Mouse (Mus musculus): Measurements from ENCODE around the gene Eef1e1. TPM values are rescaled to one million over a fixed set of nuclear protein-coding genes. Genes with fewer than 3 reads are reported as not detected.
A peak's percentile ranks its signal among the peaks of the same experiment; 100 is the strongest.

Gene Eef1e1
- polyA plus RNA-seq, 1 experiment from 2014 or later = 16.1 TPM

DNA sequence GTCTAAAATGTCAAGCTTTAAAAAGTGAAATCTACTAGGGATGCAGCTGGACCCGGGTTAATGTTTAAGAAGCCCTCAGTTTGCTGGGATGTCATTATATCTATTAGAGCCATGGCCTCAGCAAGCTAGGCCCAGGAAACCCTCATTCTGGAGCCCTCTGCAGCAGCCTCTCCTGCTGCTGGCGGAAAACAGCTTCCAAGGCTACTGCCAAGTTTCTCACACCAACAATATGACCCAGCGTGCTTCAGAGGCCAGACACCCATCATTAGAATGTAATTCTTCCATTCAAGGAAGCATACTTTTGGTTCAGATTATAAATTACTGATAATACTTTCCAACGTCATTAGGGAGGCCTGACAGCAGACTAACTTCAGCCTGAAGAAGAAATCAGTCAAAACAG is 42.0 kb downstream of the Eef1e1 start:
- no peak overlapping the region for H3K4me2 ChIP-seq (replicated peaks; ENCODE audit: low read depth, low read length)
- TF ChIP-seq EP300 (IDR thresholded peaks at IDR 0.05) (no peak), CTCF (IDR thresholded peaks at IDR 0.05) (no peak)
- no peaks in the 10 kb centered on the region for H3K27me3 ChIP-seq (replicated peaks; ENCODE audit: insufficient read depth, low read length)
- H3K36me3 ChIP-seq (ENCODE audit: insufficient read depth, low read length) = no peaks in the 10 kb centered on the region
- ATAC-seq (peak; percentile 55; the same call in 1 of the 2 replicates), DNase-seq (ENCODE audit: low spot score) (peak; percentile 58)
- no peaks in the 10 kb centered on the region for H3K9me3 ChIP-seq (ENCODE audit: low read length)
- H3K9ac ChIP-seq (replicated peaks; ENCODE audit: low read depth) = no peak overlapping the region
- WGBS = 53% methylated on average over 4 of the region's 4 CpGs
- no peak overlapping the region for H3K27ac ChIP-seq (ENCODE audit: low read length)
- no peak overlapping the region for H3K4me3 ChIP-seq (ENCODE audit: low read depth, low read length)
- no peaks in the 10 kb centered on the region for H3K4me1 ChIP-seq (ENCODE audit: insufficient read depth, low read depth, low read length)

DNA sequence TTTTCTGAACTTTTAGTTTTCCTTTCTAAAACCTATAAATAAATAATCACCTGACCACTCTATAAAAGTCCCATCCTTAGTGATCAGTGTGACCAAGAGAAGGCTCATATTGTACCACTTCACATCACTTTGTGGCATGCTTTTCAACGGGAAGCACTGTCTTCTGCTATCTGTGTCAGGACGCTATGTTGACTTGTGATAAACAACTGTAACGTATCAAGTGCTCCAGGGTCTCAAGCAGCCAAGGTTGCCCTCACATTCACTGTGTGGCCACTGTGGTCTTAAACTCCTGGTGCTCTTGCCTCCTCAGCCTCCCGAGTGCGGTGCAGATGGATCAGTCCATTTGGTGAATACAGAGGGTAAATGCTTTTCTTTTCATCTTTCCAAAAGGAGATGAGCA is 43.2 kb downstream of the Eef1e1 start:
- DNase-seq (ENCODE audit: low spot score) (no peak), ATAC-seq (no peak)
- no peak for TF ChIP-seq EP300 (IDR thresholded peaks at IDR 0.05)
- no peak for TF ChIP-seq CTCF (IDR thresholded peaks at IDR 0.05)
- Histone ChIP-seq H3K9me3 (ENCODE audit: low read length) (no peaks in the 10 kb centered on the region), H3K36me3 (ENCODE audit: insufficient read depth, low read length) (no peaks in the 10 kb centered on the region), H3K4me2 (replicated peaks; ENCODE audit: low read depth, low read length) (no peak overlapping the region), H3K27me3 (replicated peaks; ENCODE audit: insufficient read depth, low read length) (no peaks in the 10 kb centered on the region), H3K4me3 (ENCODE audit: low read depth, low read length) (no peak overlapping the region), H3K4me1 (ENCODE audit: insufficient read depth, low read depth, low read length) (no peaks in the 10 kb centered on the region), H3K9ac (replicated peaks; ENCODE audit: low read depth) (no peak overlapping the region), H3K27ac (ENCODE audit: low read length) (no peak overlapping the region)
- 73% methylated on average over 5 of the region's 5 CpGs for WGBS

DNA sequence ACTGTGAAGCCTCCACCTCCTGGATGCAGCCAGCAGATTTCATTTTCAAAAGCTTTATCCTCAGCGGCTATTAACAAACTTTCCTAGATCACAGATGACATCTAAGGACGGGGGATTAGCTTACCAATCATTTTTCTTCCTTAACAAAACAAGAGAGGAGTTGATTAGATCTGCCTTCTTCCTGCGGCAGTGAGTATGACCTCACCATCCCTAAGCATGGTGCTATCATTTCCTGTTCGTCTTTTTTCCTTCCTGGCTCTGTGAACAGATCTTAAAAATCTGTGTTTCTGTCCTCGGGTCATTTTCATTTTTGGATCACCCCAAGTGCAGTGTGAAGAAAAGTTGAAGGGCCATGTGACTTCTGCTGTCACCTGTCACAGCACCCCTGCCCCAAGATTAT is 44.6 kb downstream of the Eef1e1 start:
- WGBS = 40% methylated on average over 5 of the region's 5 CpGs
- H3K36me3 ChIP-seq (ENCODE audit: insufficient read depth, low read length) = no peaks in the 10 kb centered on the region

DNA sequence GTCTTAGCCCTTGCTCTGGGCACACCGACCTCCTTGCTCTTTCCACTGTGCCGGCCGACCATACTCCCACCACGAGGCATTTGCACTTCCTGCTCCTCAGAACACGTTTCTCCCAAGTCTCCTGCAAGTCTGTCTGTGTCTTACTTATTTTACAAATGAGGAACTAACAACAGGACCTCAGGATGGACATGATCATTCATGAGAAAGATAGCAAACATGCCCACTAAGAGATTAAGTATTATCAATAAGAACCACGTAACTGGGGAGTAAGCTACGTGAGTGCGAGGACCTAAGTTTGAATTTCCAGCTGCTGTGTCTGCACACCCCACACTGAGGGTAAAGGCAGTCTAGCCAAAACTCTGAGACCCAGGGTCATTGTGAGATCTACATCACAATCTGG is 45.3 kb downstream of the Eef1e1 start:
- no peaks in the 10 kb centered on the region for H3K27me3 ChIP-seq (replicated peaks; ENCODE audit: insufficient read depth, low read length)
- TF ChIP-seq EP300 (IDR thresholded peaks at IDR 0.05) (no peak), CTCF (IDR thresholded peaks at IDR 0.05) (no peak)
- H3K4me3 ChIP-seq (ENCODE audit: low read depth, low read length) = no peak overlapping the region
- H3K36me3 ChIP-seq (ENCODE audit: insufficient read depth, low read length) = no peaks in the 10 kb centered on the region
- H3K9me3 ChIP-seq (ENCODE audit: low read length) = no peaks in the 10 kb centered on the region
- peak overlapping the region; percentile 30; the same call in 1 of the 2 replicates for H3K4me2 ChIP-seq (replicated peaks; ENCODE audit: low read depth, low read length)
- DNase-seq (ENCODE audit: low spot score) (no peak), ATAC-seq (no peak)
- no peaks in the 10 kb centered on the region for H3K4me1 ChIP-seq (ENCODE audit: insufficient read depth, low read depth, low read length)
- peak overlapping the region; percentile 66 for H3K27ac ChIP-seq (ENCODE audit: low read length)
- no peak overlapping the region for H3K9ac ChIP-seq (replicated peaks; ENCODE audit: low read depth)
- WGBS = 66% methylated on average over 8 of the region's 8 CpGs

More for the DNA sequence above, 44.6 kb downstream of the Eef1e1 start:
- TF ChIP-seq EP300 (IDR thresholded peaks at IDR 0.05) (peak; percentile 57; the same call in 1 of the 2 replicates), CTCF (IDR thresholded peaks at IDR 0.05) (no peak)
- no peak overlapping the region for H3K9ac ChIP-seq (replicated peaks; ENCODE audit: low read depth)
- H3K27me3 ChIP-seq (replicated peaks; ENCODE audit: insufficient read depth, low read length) = no peaks in the 10 kb centered on the region
- DNase-seq (ENCODE audit: low spot score) (peak; percentile 46), ATAC-seq (peak; percentile 58)
- H3K4me1 ChIP-seq (ENCODE audit: insufficient read depth, low read depth, low read length) = no peaks in the 10 kb centered on the region
- H3K9me3 ChIP-seq (ENCODE audit: low read length) = no peaks in the 10 kb centered on the region
- 0 out of 2 replicates have a peak overlapping the region, but pooled peaks have one; percentile 30 for H3K4me2 ChIP-seq (replicated peaks; ENCODE audit: low read depth, low read length)
- peak overlapping the region; percentile 66 for H3K27ac ChIP-seq (ENCODE audit: low read length)
- H3K4me3 ChIP-seq (ENCODE audit: low read depth, low read length) = no peak overlapping the region

DNA sequence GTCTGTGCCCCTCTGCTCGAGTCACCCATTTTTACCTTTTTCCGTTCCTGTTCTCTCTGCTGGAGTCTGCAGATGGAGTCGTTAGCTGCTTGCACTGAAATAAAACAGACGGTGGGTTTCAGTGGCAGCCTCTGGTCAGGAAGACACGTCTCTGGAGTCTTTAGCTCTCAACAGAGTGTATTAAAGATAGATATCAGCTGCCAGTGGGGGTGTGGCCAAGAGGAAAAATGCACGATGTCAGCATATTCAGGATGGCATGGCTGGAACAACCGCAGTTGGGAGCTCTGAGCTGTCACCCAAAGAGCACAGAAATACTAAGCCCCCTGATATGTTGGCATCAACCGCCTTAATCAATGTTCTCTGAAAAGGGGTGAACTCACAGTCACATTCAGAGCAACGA is 46.2 kb downstream of the Eef1e1 start:
- H3K4me1 ChIP-seq (ENCODE audit: insufficient read depth, low read depth, low read length) = no peaks in the 10 kb centered on the region
- no peak overlapping the region for H3K9ac ChIP-seq (replicated peaks; ENCODE audit: low read depth)
- 69% methylated on average over 9 of the region's 9 CpGs for WGBS
- H3K36me3 ChIP-seq (ENCODE audit: insufficient read depth, low read length) = no peaks in the 10 kb centered on the region
- H3K27me3 ChIP-seq (replicated peaks; ENCODE audit: insufficient read depth, low read length) = no peaks in the 10 kb centered on the region
- H3K9me3 ChIP-seq (ENCODE audit: low read length) = no peaks in the 10 kb centered on the region
- H3K4me2 ChIP-seq (replicated peaks; ENCODE audit: low read depth, low read length) = no peak overlapping the region
- peak; percentile 33 for DNase-seq (ENCODE audit: low spot score)
- TF ChIP-seq CTCF (IDR thresholded peaks at IDR 0.05) = no peak
- TF ChIP-seq EP300 (IDR thresholded peaks at IDR 0.05) = no peak
- ATAC-seq = 0 out of 2 replicates have a peak, but pooled peaks have one; percentile 18
- no peak overlapping the region for H3K27ac ChIP-seq (ENCODE audit: low read length)
- no peak overlapping the region for H3K4me3 ChIP-seq (ENCODE audit: low read depth, low read length)

DNA sequence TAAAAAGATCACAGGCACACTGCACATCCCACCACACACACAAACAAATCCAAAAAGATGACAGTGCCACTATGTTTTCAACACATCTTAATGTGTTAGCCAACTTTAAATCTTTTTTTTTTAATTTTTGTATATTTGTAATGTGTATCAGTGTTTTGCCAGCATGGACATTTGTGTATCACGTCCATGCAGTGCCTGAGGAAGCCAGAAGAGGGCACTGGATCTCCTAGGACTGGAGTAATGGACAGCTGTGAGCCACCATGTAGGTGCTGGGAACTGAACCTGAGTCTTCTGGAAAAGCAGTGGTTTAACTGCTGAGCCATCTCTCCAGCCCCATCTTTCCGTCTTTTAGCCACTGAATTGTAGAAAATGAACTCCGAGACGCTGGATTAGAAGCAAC is 46.7 kb downstream of the Eef1e1 start:
- no peak overlapping the region for H3K4me3 ChIP-seq (ENCODE audit: low read depth, low read length)
- DNase-seq (ENCODE audit: low spot score) = no peak
- 94% methylated on average over 4 of the region's 4 CpGs for WGBS
- no peak for ATAC-seq
- no peaks in the 10 kb centered on the region for H3K9me3 ChIP-seq (ENCODE audit: low read length)
- no peak overlapping the region for H3K9ac ChIP-seq (replicated peaks; ENCODE audit: low read depth)
- no peak overlapping the region for H3K4me2 ChIP-seq (replicated peaks; ENCODE audit: low read depth, low read length)
- H3K4me1 ChIP-seq (ENCODE audit: insufficient read depth, low read depth, low read length) = no peaks in the 10 kb centered on the region
- no peaks in the 10 kb centered on the region for H3K36me3 ChIP-seq (ENCODE audit: insufficient read depth, low read length)
- TF ChIP-seq CTCF (IDR thresholded peaks at IDR 0.05) (0 out of 2 replicates have a peak, but pooled peaks have one; percentile 11), EP300 (IDR thresholded peaks at IDR 0.05) (no peak)
- H3K27ac ChIP-seq (ENCODE audit: low read length) = no peak overlapping the region
- H3K27me3 ChIP-seq (replicated peaks; ENCODE audit: insufficient read depth, low read length) = no peaks in the 10 kb centered on the region

DNA sequence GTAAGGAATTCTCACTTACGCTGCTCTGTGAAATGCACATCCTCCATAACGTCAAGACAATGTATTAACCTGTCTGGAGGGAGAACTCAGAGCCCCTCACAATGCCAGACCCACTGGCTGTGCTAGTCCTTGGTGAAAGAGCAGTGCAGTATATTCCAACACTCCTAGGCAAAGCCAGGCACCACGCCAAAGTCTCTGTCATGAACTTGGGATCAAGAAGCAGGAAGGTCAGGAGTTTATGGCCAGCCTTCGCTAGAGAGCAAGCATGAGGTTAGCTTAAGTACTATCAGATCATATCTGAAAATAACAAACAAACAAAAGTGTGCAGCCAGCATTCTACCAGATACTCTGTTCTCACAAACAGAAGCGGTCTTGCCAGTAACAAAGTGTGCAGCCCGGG is 48.5 kb downstream of the Eef1e1 start:
- Histone ChIP-seq H3K9me3 (ENCODE audit: low read length) (no peaks in the 10 kb centered on the region), H3K36me3 (ENCODE audit: insufficient read depth, low read length) (no peaks in the 10 kb centered on the region), H3K4me1 (ENCODE audit: insufficient read depth, low read depth, low read length) (no peaks in the 10 kb centered on the region), H3K4me2 (replicated peaks; ENCODE audit: low read depth, low read length) (no peak overlapping the region), H3K9ac (replicated peaks; ENCODE audit: low read depth) (no peak overlapping the region), H3K27me3 (replicated peaks; ENCODE audit: insufficient read depth, low read length) (no peaks in the 10 kb centered on the region), H3K27ac (ENCODE audit: low read length) (no peak overlapping the region), H3K4me3 (ENCODE audit: low read depth, low read length) (no peak overlapping the region)
- ATAC-seq (peak; percentile 49), DNase-seq (ENCODE audit: low spot score) (peak; percentile 45)
- WGBS = 67% methylated on average over 6 of the region's 6 CpGs
- TF ChIP-seq EP300 (IDR thresholded peaks at IDR 0.05) (no peak), CTCF (IDR thresholded peaks at IDR 0.05) (no peak)

All from lung, postnatal 0 days (tissue).